In the genomic region with DNA sequence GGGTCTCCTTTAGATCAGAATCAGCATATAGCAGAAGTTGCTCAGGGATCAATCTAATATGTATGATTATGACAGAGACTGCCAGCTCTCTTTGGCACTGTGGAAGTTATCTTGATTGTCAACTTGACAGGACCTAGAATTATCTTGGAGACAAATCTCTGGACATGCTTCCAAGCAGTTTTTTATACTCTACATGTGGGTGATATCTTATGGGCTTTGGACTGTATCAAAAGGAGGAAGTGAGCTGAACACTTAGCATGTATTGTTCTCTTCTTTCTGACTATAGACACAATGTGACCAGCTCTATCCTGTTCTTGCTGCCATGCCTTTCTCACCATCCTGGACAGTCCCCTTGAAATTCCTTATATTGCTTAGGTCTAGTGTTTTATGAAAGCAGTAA, we compare ENCODE assay signal across 29 mouse cellular contexts. TPM values are rescaled to one million over a fixed set of nuclear protein-coding genes. Genes with fewer than 3 reads are reported as not detected.
"Had no signal": no experiment of that assay in that cellular context is flagged by ENCODE, and none has a peak within 500 bp of the region (broad histone marks: within the 10 kb centered on the region; RNA-seq: fewer than 3 reads in every experiment).

No protein-coding gene starts in this region.

- H3K27me3 ChIP-seq: heart, embryonic 12.5 days; hindbrain, embryonic 12.5 days; intestine, embryonic 15.5 days; limb, embryonic 13.5 days; limb, embryonic 15.5 days; liver, embryonic 12.5 days had no signal

- H3K36me3 ChIP-seq: heart, embryonic 10.5 days; heart, embryonic 12.5 days; hindbrain, embryonic 12.5 days; intestine, embryonic 15.5 days; limb, embryonic 13.5 days; limb, embryonic 15.5 days; liver, embryonic 12.5 days had no signal

- DNase-seq: gastrocnemius, adult 2 months; gastrocnemius, postnatal 10 days; gastrocnemius, postnatal 25 days; heart, postnatal 10 days; heart, postnatal 4 days; kidney, adult 18-20 months; kidney, adult 8-10 months; kidney, postnatal 10 days; kidney, postnatal 25 days; kidney, postnatal 4 days; layer of hippocampus, postnatal 36 days; left cerebral cortex, postnatal 4 days had no signal

- H3K9ac ChIP-seq: heart, embryonic 12.5 days; hindbrain, embryonic 12.5 days; hindbrain, embryonic 14.5 days; intestine, embryonic 15.5 days; limb, embryonic 13.5 days; limb, embryonic 15.5 days; liver, embryonic 12.5 days had no signal

- H3K9me3 ChIP-seq: heart, embryonic 10.5 days; heart, embryonic 12.5 days; hindbrain, embryonic 10.5 days; hindbrain, embryonic 12.5 days; intestine, embryonic 15.5 days; limb, embryonic 13.5 days; limb, embryonic 15.5 days; liver, embryonic 12.5 days had no signal

- ATAC-seq: hindbrain, embryonic 16.5 days; inflammation-experienced regulatory T-cells, adult 6 months; intestine, embryonic 15.5 days; intestine, postnatal 0 days; liver, embryonic 12.5 days had no signal

- H3K4me2 ChIP-seq: heart, embryonic 12.5 days; hindbrain, embryonic 12.5 days; hindbrain, embryonic 14.5 days; intestine, embryonic 15.5 days; limb, embryonic 13.5 days; limb, embryonic 15.5 days; liver, embryonic 12.5 days had no signal

- H3K27ac ChIP-seq: gastrocnemius, adult 2 months; heart, embryonic 10.5 days; hindbrain, embryonic 10.5 days; hindbrain, embryonic 12.5 days; hindbrain, embryonic 14.5 days; intestine, embryonic 15.5 days; layer of hippocampus, adult 2 months; limb, embryonic 13.5 days; limb, embryonic 15.5 days; liver, embryonic 12.5 days had no signal

- H3K4me3 ChIP-seq: gastrocnemius, adult 2 months; heart, embryonic 10.5 days; heart, embryonic 12.5 days; hindbrain, embryonic 10.5 days; hindbrain, embryonic 12.5 days; intestine, embryonic 15.5 days; layer of hippocampus, adult 2 months; limb, embryonic 13.5 days; limb, embryonic 15.5 days; liver, embryonic 12.5 days had no signal

- H3K4me1 ChIP-seq: heart, embryonic 10.5 days; heart, embryonic 12.5 days; hindbrain, embryonic 10.5 days; hindbrain, embryonic 12.5 days; intestine, embryonic 15.5 days; limb, embryonic 13.5 days; limb, embryonic 15.5 days; liver, embryonic 12.5 days had no signal

RNA-seq across cellular contexts. Expression of gene Ptprn2, which starts 11.8 kb away (rescaled TPM):
- total RNA-seq: gastrocnemius, adult 2 months; gastrocnemius, postnatal 25 days; granulocyte monocyte progenitor cell, adult 5-6 weeks; heart, postnatal 25 days; liver, adult 2 months had no signal
- polyA plus RNA-seq: kidney, embryonic 16.5 days; liver, embryonic 12.5 days had no signal
